Mouse (Mus musculus) C2C12 (cell line): ENCODE data around the gene Axl. TPM values are rescaled to one million over a fixed set of nuclear protein-coding genes. Genes with fewer than 3 reads are reported as not detected.
"Not testable (repeated sequence)": the region's sequence is repeated elsewhere in the genome, so short reads cannot be mapped to it uniquely, and the experiment has no call there.

Experiments used
- H3K27me3 ChIP-seq: one replicate; pipeline ENCODE4 v1.6.1; 2011; ENCODE audit not compliant: control insufficient read depth, insufficient read depth, insufficient read length
- H3K36me3 ChIP-seq: one replicate; pipeline ENCODE4 v1.6.1; 2011; ENCODE audit not compliant: control insufficient read depth, insufficient read depth
- H3K4me3 ChIP-seq: one replicate; pipeline ENCODE4 v1.5.1; 2011; ENCODE audit warnings: mild to moderate bottlenecking, control low read depth; ENCODE audit not compliant: poor library complexity, insufficient read depth, severe bottlenecking
- H3K79me2 ChIP-seq: one replicate; pipeline ENCODE4 v1.6.1; 2011; ENCODE audit not compliant: control insufficient read depth, insufficient read depth
- H3K79me3 ChIP-seq: one replicate; pipeline ENCODE4 v1.6.1; 2011; ENCODE audit warnings: low read depth, control low read depth
- H3ac ChIP-seq: one replicate; pipeline ENCODE3; 2011; ENCODE audit warnings: low read depth; ENCODE audit not compliant: control insufficient read depth, insufficient read length
- CEBPB ChIP-seq: IDR thresholded peaks from one replicate; pipeline ENCODE4 v1.6.1; 2011; ENCODE audit warnings: low read depth, mild to moderate bottlenecking, control low read depth, moderate library complexity
- CTCF ChIP-seq: IDR thresholded peaks from one replicate; pipeline ENCODE4 v1.5.1; 2011; ENCODE audit not compliant: control insufficient read depth, insufficient read depth, insufficient read length
- FOSL1 ChIP-seq: IDR thresholded peaks from one replicate; pipeline ENCODE4 v1.8.0; 2011; ENCODE audit warnings: mild to moderate bottlenecking, low read length; ENCODE audit not compliant: poor library complexity, insufficient read depth, severe bottlenecking
- MAX ChIP-seq: IDR thresholded peaks from one replicate; pipeline ENCODE4 v1.6.1; 2011; ENCODE audit warnings: mild to moderate bottlenecking, control low read depth
- MYOD1 ChIP-seq: IDR thresholded peaks from one replicate; pipeline ENCODE4 v1.6.1; 2011; ENCODE audit warnings: low read depth; ENCODE audit not compliant: control insufficient read depth, insufficient read length
- MYOG ChIP-seq: IDR thresholded peaks from one replicate; pipeline ENCODE4 v1.6.1; 2011; ENCODE audit not compliant: control insufficient read depth, insufficient read length; ENCODE audit errors: extremely low read depth
- USF1 ChIP-seq: IDR thresholded peaks from one replicate; pipeline ENCODE4 v1.6.1; 2011; ENCODE audit warnings: low read depth, mild to moderate bottlenecking, control low read depth, moderate library complexity
- polyA plus RNA-seq: library from polyadenylated mRNA; unstranded; fragments of >200 nt; fragmentation: generic; extraction: Trizol; gene quantifications from one replicate; pipeline ENCODE4 v1.2.1, GENCODE M21; 2012; ENCODE audit warnings: missing spikeins

Gene Axl
- polyA plus RNA-seq, 1 experiment: 270 TPM

GRCm38 (mm10) chr7:25798540-25798939 is 10.0 kb upstream of the Axl start:
- Histone ChIP-seq H3K79me3 (no peaks in the 10 kb centered on the region), H3K4me3 (no peak overlapping the region), H3K27me3 (no peaks in the 10 kb centered on the region), H3K79me2 (no peaks in the 10 kb centered on the region), H3K36me3 (no peaks in the 10 kb centered on the region), H3ac (no peak overlapping the region)
- TF ChIP-seq MAX (no peak), MYOG (no peak), CTCF (no peak), MYOD1 (no peak), CEBPB (no peak), FOSL1 (no peak), USF1 (no peak)

GRCm38 (mm10) chr7:25794775-25795174 is 6.3 kb upstream of the Axl start:
- H3K79me2 ChIP-seq: peaks cover 8% of the 10 kb centered on the region
- TF ChIP-seq CTCF (no peak), MYOG (no peak), MYOD1 (no peak), FOSL1 (no peak), MAX (no peak)
- H3ac ChIP-seq: no peak overlapping the region
- peaks cover 5% of the 10 kb centered on the region for H3K79me3 ChIP-seq
- no peak overlapping the region for H3K4me3 ChIP-seq
- no peaks in the 10 kb centered on the region for H3K36me3 ChIP-seq
- no peaks in the 10 kb centered on the region for H3K27me3 ChIP-seq

GRCm38 (mm10) chr7:25793679-25794078 is 5.2 kb upstream of the Axl start:
- H3K79me2 ChIP-seq: peaks cover 19% of the 10 kb centered on the region
- no peak overlapping the region for H3ac ChIP-seq
- TF ChIP-seq MYOD1 (no peak), CTCF (no peak), CEBPB (no peak), FOSL1 (no peak), MYOG (no peak), MAX (no peak), USF1 (no peak)
- H3K4me3 ChIP-seq: no peak overlapping the region
- H3K27me3 ChIP-seq: no peaks in the 10 kb centered on the region
- peaks cover 8% of the 10 kb centered on the region for H3K79me3 ChIP-seq
- H3K36me3 ChIP-seq: no peaks in the 10 kb centered on the region

DNA sequence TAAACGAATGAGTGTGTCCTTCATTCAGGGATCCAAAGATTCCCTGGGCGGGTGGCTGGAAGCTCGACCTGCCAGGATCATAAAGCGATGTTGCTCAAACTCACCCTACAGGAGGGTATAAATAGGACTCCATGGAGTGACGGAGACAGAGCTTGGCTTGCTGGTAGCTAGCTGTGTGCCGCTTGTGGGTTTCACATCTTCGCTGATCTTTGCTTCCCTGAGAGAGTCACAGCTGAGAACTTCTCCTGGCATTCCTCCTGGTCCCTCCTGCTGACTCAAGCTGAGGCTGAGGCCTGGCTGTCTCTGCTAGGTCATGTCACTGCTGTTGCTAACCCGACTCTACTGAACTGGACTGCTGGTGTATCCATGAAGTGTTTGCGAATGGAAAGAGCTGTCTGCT is 4.5 kb upstream of the Axl start:
- H3K36me3 ChIP-seq, H3K27me3 ChIP-seq, H3ac ChIP-seq, H3K4me3 ChIP-seq: not testable (repeated sequence)
- Histone ChIP-seq H3K79me3 (peaks cover 11% of the 10 kb centered on the region), H3K79me2 (peaks cover 26% of the 10 kb centered on the region)

- no peak overlapping the region for H3K4me3 ChIP-seq
- TF ChIP-seq CEBPB: peak; percentile 93
- no peak for TF ChIP-seq MAX
- no peak for TF ChIP-seq CTCF
- no peak for TF ChIP-seq FOSL1
- peaks cover 10% of the 10 kb centered on the region for H3K36me3 ChIP-seq
- no peaks in the 10 kb centered on the region for H3K27me3 ChIP-seq
- peaks cover 49% of the 10 kb centered on the region for H3K79me2 ChIP-seq
- H3ac ChIP-seq: no peak overlapping the region
- peaks cover 33% of the 10 kb centered on the region for H3K79me3 ChIP-seq
Measured at GRCm38 (mm10) chr7:25790615-25791014, 2.1 kb upstream of the Axl start.

DNA sequence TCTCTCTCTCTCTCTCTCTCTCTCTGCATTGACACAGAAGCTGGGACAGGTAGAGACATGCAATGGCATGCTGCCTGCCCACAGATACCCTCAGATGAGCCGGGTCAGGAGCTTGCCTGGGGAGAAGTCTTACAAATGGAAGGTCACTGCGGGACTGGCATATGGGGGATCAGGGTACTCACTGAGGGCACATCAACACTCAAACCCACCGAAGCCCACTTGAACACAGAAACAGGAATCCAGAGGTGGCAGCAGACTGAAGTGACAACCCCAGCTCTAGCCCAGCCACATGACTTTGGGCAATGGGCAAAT is 580 bp upstream of the Axl start:
- Histone ChIP-seq H3K27me3 (no peaks in the 10 kb centered on the region), H3ac (peak overlapping the region; percentile 89), H3K79me3 (peaks cover 38% of the 10 kb centered on the region), H3K79me2 (peaks cover 65% of the 10 kb centered on the region), H3K36me3 (peaks cover 18% of the 10 kb centered on the region), H3K4me3 (peak overlapping the region; percentile 65)
- TF ChIP-seq MYOD1 (no peak), MYOG (no peak), USF1 (no peak), MAX (no peak), FOSL1 (no peak), CTCF (no peak), CEBPB (no peak)
